Mouse (Mus musculus) heart, postnatal 0 days (tissue): ENCODE measurements around the gene Rita1. TPM values are rescaled to one million over a fixed set of nuclear protein-coding genes. Genes with fewer than 3 reads are reported as not detected.

Experiments
- ATAC-seq: fragments of 200-750 bp; cut with Nextera tagmentation; 2 replicates; pipeline ENCODE4 v1.8.0; 2017; ENCODE audit warnings: low read depth, moderate number of reproducible peaks, moderate library complexity; ENCODE audit not compliant: insufficient read depth
- DNase-seq: peaks from one replicate; pipeline ENCODE4 v3.0.0-alpha.2; 2016; ENCODE audit warnings: low spot score
- H3K27ac ChIP-seq: fragments of 300-500 bp; sonication (generic); 2 replicates; pipeline ENCODE4 v1.5.1; 2014; ENCODE audit warnings: low read depth, mild to moderate bottlenecking
- H3K27me3 ChIP-seq: fragments of 300-500 bp; sonication (generic); 2 replicates; pipeline ENCODE4 v1.6.1; 2014; ENCODE audit warnings: low read length, mixed read lengths; ENCODE audit not compliant: control insufficient read depth, insufficient read depth
- H3K36me3 ChIP-seq: fragments of 300-500 bp; sonication (generic); replicated peaks from 2 replicates; pipeline ENCODE4 v1.6.1; 2014; ENCODE audit warnings: low read length, mixed read lengths; ENCODE audit not compliant: control insufficient read depth, insufficient read depth
- H3K4me1 ChIP-seq: fragments of 300-500 bp; sonication (generic); 2 replicates; pipeline ENCODE4 v1.6.1; 2014; ENCODE audit warnings: antibody characterized with exemption; ENCODE audit not compliant: control insufficient read depth, insufficient read depth
- H3K4me2 ChIP-seq: fragments of 300-500 bp; sonication (generic); 2 replicates; pipeline ENCODE4 v1.6.1; 2014; ENCODE audit warnings: low read depth, mild to moderate bottlenecking, low read length, moderate library complexity
- H3K4me3 ChIP-seq: fragments of 300-500 bp; sonication (generic); 2 replicates; pipeline ENCODE4 v1.5.1; 2014; ENCODE audit warnings: low read depth, low read length
- H3K9ac ChIP-seq: fragments of 300-500 bp; sonication (generic); replicated peaks from 2 replicates; pipeline ENCODE4 v1.6.1; 2014; ENCODE audit warnings: low read depth, low read length, mixed read lengths
- H3K9me3 ChIP-seq: fragments of 300-500 bp; sonication (generic); replicated peaks from 2 replicates; pipeline ENCODE4 v1.6.1; 2016; ENCODE audit warnings: low read length; ENCODE audit not compliant: control insufficient read depth
- CTCF ChIP-seq: IDR thresholded peaks from 2 replicates; pipeline ENCODE4 v1.5.1; 2016; ENCODE audit warnings: antibody characterized with exemption, control low read depth, low read depth
- EP300 ChIP-seq: IDR thresholded peaks from 2 replicates; pipeline ENCODE4 v1.6.1; 2016; ENCODE audit warnings: antibody characterized with exemption, low read depth
- WGBS: fragments of 180-500 bp; shearing (Covaris S2); extraction: QIAGEN DNeasy Blood & Tissue Kit; methylation state at CpG from one replicate; pipeline ENCODE4 v1.1.7; 2014; 5-methylcytosine and 5-hydroxymethylcytosine counted together
- polyA plus RNA-seq: library from polyadenylated mRNA; unstranded; fragments of >200 nt; fragmentation: Nextera tagmentation; extraction: Ambion mirVana; gene quantifications from 2 replicates; pipeline ENCODE4 v1.2.1, GENCODE M21; 2015
- total RNA-seq: library from RNA; depleted of rRNA; stranded (reverse); fragments of >200 nt; gene quantifications from 2 replicates; pipeline ENCODE4 v1.2.3, GENCODE M21; 2014; ENCODE audit warnings: low replicate concordance

The Rita1 gene
- total and polyA plus RNA-seq, 2 experiments from 2014 or later: 15.7 to 24.5 TPM

DNA sequence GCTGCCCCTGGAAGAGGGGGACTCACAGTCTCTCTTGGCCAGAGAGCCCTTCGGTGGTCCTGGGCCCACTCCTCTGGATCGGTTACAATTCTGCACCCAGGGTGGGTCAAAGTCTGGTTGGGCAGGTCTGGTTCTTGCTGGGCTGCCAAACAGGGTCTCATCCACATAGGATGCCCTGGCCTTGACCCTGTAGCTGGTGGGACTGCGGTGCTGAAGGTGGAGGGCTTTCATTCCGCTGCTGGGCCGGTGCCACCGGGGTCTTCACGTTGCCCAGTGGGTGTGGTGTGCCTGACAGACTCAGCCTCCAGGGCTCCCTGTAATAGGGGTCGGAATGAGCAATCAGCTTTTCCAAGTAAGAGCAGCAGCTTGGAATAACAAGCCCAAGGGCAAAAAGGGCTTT is 973 bp downstream of the Rita1 start:
- no peaks in the 10 kb centered on the region for H3K36me3 ChIP-seq
- peak overlapping the region; percentile 81 for H3K4me2 ChIP-seq
- H3K4me1 ChIP-seq: peaks cover 16% of the 10 kb centered on the region
- DNase-seq: no peak
- H3K27me3 ChIP-seq: no peaks in the 10 kb centered on the region
- H3K4me3 ChIP-seq: peak overlapping the region; percentile 82
- peak overlapping the region; percentile 51 for H3K9ac ChIP-seq
- H3K9me3 ChIP-seq: no peaks in the 10 kb centered on the region
- 56% methylated on average over 8 of the region's 8 CpGs for WGBS
- ATAC-seq: no peak
- TF ChIP-seq EP300 (no peak), CTCF (no peak)
- 0 out of 2 replicates have a peak overlapping the region, but pooled peaks have one; percentile 83 for H3K27ac ChIP-seq

DNA sequence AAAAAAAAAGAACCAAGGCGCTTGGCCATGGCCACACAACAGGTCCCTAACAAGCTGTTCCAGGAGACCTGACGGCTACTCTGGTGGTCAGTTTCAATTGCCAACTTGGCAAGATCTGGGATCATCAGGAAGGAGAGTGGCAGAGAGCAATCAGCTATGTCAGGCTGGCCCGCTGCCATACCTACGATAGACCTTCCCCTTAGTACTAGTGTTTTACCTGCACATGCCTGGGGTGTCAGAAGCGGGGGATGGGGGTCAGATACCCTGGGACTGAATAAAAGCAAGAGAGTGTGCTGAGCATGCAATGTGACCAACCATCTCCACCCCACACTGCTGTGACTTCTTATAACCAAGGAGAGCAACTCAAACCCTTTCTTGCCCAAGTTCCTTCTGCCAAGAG is 1.5 kb downstream of the Rita1 start:
- no peaks in the 10 kb centered on the region for H3K27me3 ChIP-seq
- H3K4me1 ChIP-seq: peaks cover 16% of the 10 kb centered on the region
- H3K9ac ChIP-seq: peak overlapping the region; percentile 51; the same call in 1 of the 2 replicates
- H3K4me3 ChIP-seq: peak overlapping the region; percentile 82; the same call in 1 of the 2 replicates
- H3K27ac ChIP-seq: no peak overlapping the region
- no peaks in the 10 kb centered on the region for H3K36me3 ChIP-seq
- TF ChIP-seq EP300: no peak
- no peak for TF ChIP-seq CTCF
- no peak for ATAC-seq
- WGBS: 91% methylated on average over 5 of the region's 5 CpGs
- H3K9me3 ChIP-seq: no peaks in the 10 kb centered on the region
- H3K4me2 ChIP-seq: peak overlapping the region; percentile 81
- DNase-seq: no peak

DNA sequence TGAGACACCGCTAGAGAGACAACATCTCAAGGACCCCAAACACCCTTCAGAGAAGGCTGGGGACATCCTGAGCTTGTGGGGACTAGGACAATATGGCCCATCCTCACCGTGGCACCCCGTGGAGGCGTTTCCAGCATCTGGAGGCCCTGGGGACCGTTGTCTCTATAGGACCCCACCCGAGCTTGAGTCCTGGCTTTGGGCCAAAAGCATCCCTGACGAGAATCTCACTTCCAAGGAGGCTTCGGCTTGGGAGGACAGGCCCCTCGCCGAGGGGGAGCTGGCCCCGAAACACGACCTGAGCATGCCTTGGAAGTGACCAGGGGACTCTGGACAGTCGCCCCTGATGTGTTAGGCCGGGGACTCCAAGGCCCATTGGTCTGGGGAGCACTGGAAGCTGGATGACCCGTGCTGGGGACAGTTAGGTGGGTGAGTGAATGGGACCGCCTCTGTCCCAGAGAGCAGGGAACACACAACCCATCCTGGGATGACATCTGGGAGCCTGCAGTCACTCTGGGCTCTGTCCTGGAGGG is 3.1 kb downstream of the Rita1 start:
- Histone ChIP-seq H3K9me3 (no peaks in the 10 kb centered on the region), H3K4me2 (no peak overlapping the region), H3K27ac (no peak overlapping the region), H3K4me1 (peaks cover 16% of the 10 kb centered on the region), H3K36me3 (no peaks in the 10 kb centered on the region), H3K27me3 (no peaks in the 10 kb centered on the region), H3K4me3 (no peak overlapping the region), H3K9ac (no peak overlapping the region)
- no peak for ATAC-seq
- TF ChIP-seq EP300 (no peak), CTCF (no peak)
- WGBS: 76% methylated on average over 16 of the region's 16 CpGs
- no peak for DNase-seq

GRCm38 (mm10) chr5:120607335-120607734 is 5.1 kb downstream of the Rita1 start:
- ATAC-seq: no peak
- no peak for TF ChIP-seq CTCF
- TF ChIP-seq EP300: no peak

GRCm38 (mm10) chr5:120606590-120607200 is 5.7 kb downstream of the Rita1 start:
- H3K4me2 ChIP-seq: no peak overlapping the region
- H3K4me3 ChIP-seq: no peak overlapping the region
- TF ChIP-seq CTCF (no peak), EP300 (no peak)
- H3K27me3 ChIP-seq: no peaks in the 10 kb centered on the region
- 69% methylated on average over 25 of the region's 25 CpGs for WGBS
- H3K9ac ChIP-seq: no peak overlapping the region
- DNase-seq: no peak
- peaks cover 9% of the 10 kb centered on the region; the same call in 1 of the 2 replicates for H3K4me1 ChIP-seq
- no peak overlapping the region for H3K27ac ChIP-seq
- no peak for ATAC-seq
- no peaks in the 10 kb centered on the region for H3K9me3 ChIP-seq
- no peaks in the 10 kb centered on the region for H3K36me3 ChIP-seq

More at GRCm38 (mm10) chr5:120607335-120607734, 5.1 kb downstream of the Rita1 start:
- DNase-seq: no peak
- H3K27ac ChIP-seq: no peak overlapping the region
- H3K4me2 ChIP-seq: no peak overlapping the region
- no peaks in the 10 kb centered on the region for H3K9me3 ChIP-seq
- no peaks in the 10 kb centered on the region for H3K27me3 ChIP-seq
- H3K36me3 ChIP-seq: no peaks in the 10 kb centered on the region
- no peak overlapping the region for H3K4me3 ChIP-seq
- H3K4me1 ChIP-seq: peaks cover 10% of the 10 kb centered on the region; the same call in 1 of the 2 replicates
- 78% methylated on average over 3 of the region's 3 CpGs for WGBS
- H3K9ac ChIP-seq: no peak overlapping the region

- Histone ChIP-seq H3K9me3 (no peaks in the 10 kb centered on the region), H3K27ac (no peak overlapping the region), H3K9ac (no peak overlapping the region), H3K27me3 (no peaks in the 10 kb centered on the region), H3K4me3 (peak overlapping the region; percentile 20; the same call in 1 of the 2 replicates), H3K4me2 (peak overlapping the region; percentile 58), H3K4me1 (0 out of 2 replicates have a peak, but pooled peaks cover 6% of the 10 kb centered on the region), H3K36me3 (no peaks in the 10 kb centered on the region)
- ATAC-seq (peak; percentile 59; the same call in 1 of the 2 replicates), DNase-seq (peak; percentile 90)
- TF ChIP-seq CTCF: peak; percentile 90
- no peak for TF ChIP-seq EP300
- WGBS: 2% methylated on average over 8 of the region's 8 CpGs
Measured at GRCm38 (mm10) chr5:120605688-120606087, 6.7 kb downstream of the Rita1 start.
